Mouse (Mus musculus): ENCODE measurements around the gene Mxi1. TPM values are rescaled to one million over a fixed set of nuclear protein-coding genes. Genes with fewer than 3 reads are reported as not detected.
A peak's percentile ranks its signal among the peaks of the same experiment; 100 is the strongest.

The Mxi1 gene
- total RNA-seq, 2 experiments from 2014 or later: 31.0 to 31.7 TPM

GRCm38 (mm10) chr19:53423341-53423753, 113.0 kb downstream of the Mxi1 start:
- no peak for DNase-seq

- no peak for DNase-seq
Observed at GRCm38 (mm10) chr19:53423816-53424465, 113.6 kb downstream of the Mxi1 start.

- peak; percentile 53 for DNase-seq
Observed at GRCm38 (mm10) chr19:53424629-53425028, 114.3 kb downstream of the Mxi1 start.

Other genes with a start within 250 kb of the Mxi1 start
- 10 to 100 TPM; 77.6 to 89.0 TPM for gene Add3, start 170.1 kb upstream of the Mxi1 start, total RNA-seq (2021)
- gene Gm10197, start 61.2 kb downstream of the Mxi1 start, total RNA-seq (2021): not detected
- 10 to 100 TPM; 37.5 to 38.5 TPM for gene Smndc1, start 80.1 kb downstream of the Mxi1 start, total RNA-seq (2021)
- 10 to 100 TPM in 1 of 2 experiments, 1 to 10 TPM in 1; 6.2 to 11.0 TPM for gene Dusp5, start 218.6 kb downstream of the Mxi1 start, total RNA-seq (2021)

All from adrenal gland, postnatal 10 days (tissue).